Mouse (Mus musculus): ENCODE measurements around the gene Btbd19. TPM values are rescaled to one million over a fixed set of nuclear protein-coding genes. Genes with fewer than 3 reads are reported as not detected.

Btbd19 gene
- 10 to 100 TPM; 28.6 to 36.8 TPM for total RNA-seq (2023)

GRCm38 (mm10) chr4:117125348-117125909 lies at the start of gene Btbd19:
TSS of gene Btbd19 (minus strand) at chr4:117125725.

GRCm38 (mm10) chr4:117155792-117156355 lies 30.3 kb upstream of the Btbd19 start, which contains the start of gene Rps8:
TSS of gene Rps8 (minus strand) at chr4:117156243.

GRCm38 (mm10) chr4:117133817-117134600 lies 8.5 kb upstream of the Btbd19 start, which contains the start of gene Plk3:
TSS of gene Plk3 (minus strand) at chr4:117133963.

GRCm38 (mm10) chr4:117126675-117127290 lies 1.3 kb upstream of the Btbd19 start, which contains the start of gene Tctex1d4:
TSS of gene Tctex1d4 (plus strand) at chr4:117126794.

GRCm38 (mm10) chr4:117095551-117096452 lies 29.7 kb downstream of the Btbd19 start, which contains the start of gene Ptch2:
TSS of gene Ptch2 (plus strand) at chr4:117096075.

Other genes with a start within 250 kb of the Btbd19 start
- under 1 TPM in 1 of 2 experiments, not detected in 1; 0.24 TPM for gene Zswim5, start 248.3 kb downstream of the Btbd19 start, total RNA-seq (2023)
- 10 to 100 TPM; 59.0 to 60.5 TPM for gene Urod, start 131.3 kb downstream of the Btbd19 start, total RNA-seq (2023)
- gene Hectd3, start 130.4 kb downstream of the Btbd19 start, total RNA-seq (2023): 10 to 100 TPM; 42.2 to 52.6 TPM
- 10 to 100 TPM; 25.4 to 27.5 TPM for gene Eif2b3, start 106.3 kb downstream of the Btbd19 start, total RNA-seq (2023)
- under 1 TPM in 1 of 2 experiments, not detected in 1; 0.12 TPM for gene Ptch2, start 29.6 kb downstream of the Btbd19 start, total RNA-seq (2023)
- not detected for gene Tctex1d4, start 1.1 kb upstream of the Btbd19 start, total RNA-seq (2023)
- 10 to 100 TPM; 41.5 to 51.3 TPM for gene Plk3, start 8.2 kb upstream of the Btbd19 start, total RNA-seq (2023)
- 1,000 to 10,000 TPM; 2,977 to 3,023 TPM for gene Rps8, start 30.5 kb upstream of the Btbd19 start, total RNA-seq (2023)
- gene Kif2c, start 56.9 kb upstream of the Btbd19 start, total RNA-seq (2023): 1 to 10 TPM in 1 of 2 experiments, under 1 TPM in 1; 0.71 to 2.8 TPM
- not detected for gene Tmem53, start 126.2 kb upstream of the Btbd19 start, total RNA-seq (2023)
- gene Armh1, start 126.4 kb upstream of the Btbd19 start, total RNA-seq (2023): not detected

Measured in T-cell, adult 66 days (primary cell).